Mouse (Mus musculus) MEL (cell line): ENCODE measurements around the gene BC034090. TPM values are rescaled to one million over a fixed set of nuclear protein-coding genes. Genes with fewer than 3 reads are reported as not detected.

Experiments
- DNase-seq: peaks from one replicate; pipeline ENCODE4 v3.0.0; 2011; ENCODE audit warnings: low read depth, low spot score
- H3K27ac ChIP-seq: 2 replicates; pipeline ENCODE4 v1.5.1; 2012; ENCODE audit warnings: low read depth, mild to moderate bottlenecking, control low read depth, low read length, moderate library complexity; ENCODE audit not compliant: control insufficient read depth
- H3K27me3 ChIP-seq, 2 experiments: fragments of 150-350 bp in 1 of 2; sonication (generic) in 1 of 2; 2 replicates each; pipeline ENCODE4 v1.6.1; 2012; ENCODE audit warnings: low read length in 2 of 2, mild to moderate bottlenecking in 2 of 2, improper control_type of control experiment in 1 of 2, moderate library complexity in 1 of 2; ENCODE audit not compliant: insufficient read depth in 2 of 2, control insufficient read depth in 1 of 2
- H3K36me3 ChIP-seq, 2 experiments: 2 replicates each; pipeline ENCODE4 v1.6.1; 2012 to 2014; ENCODE audit warnings: low read length in 2 of 2, improper control_type of control experiment in 1 of 2, inconsistent platforms in 1 of 2, mild to moderate bottlenecking in 1 of 2; ENCODE audit not compliant: insufficient read depth in 2 of 2, control insufficient read depth in 1 of 2
- H3K4me1 ChIP-seq, 2 experiments: fragments of 150-350 bp in 1 of 2; sonication (generic) in 1 of 2; 2 replicates each; pipeline ENCODE4 v1.6.1; 2012; ENCODE audit warnings: low read length in 2 of 2, improper control_type of control experiment in 1 of 2, mild to moderate bottlenecking in 1 of 2; ENCODE audit not compliant: insufficient read depth in 2 of 2, control insufficient read depth in 1 of 2
- H3K4me3 ChIP-seq, 2 experiments: fragments of 150-350 bp in 1 of 2; sonication (generic) in 1 of 2; 2 replicates each; pipeline ENCODE4 v1.5.1; 2012; ENCODE audit warnings: low read depth in 2 of 2, low read length in 2 of 2, mild to moderate bottlenecking in 2 of 2, moderate library complexity in 2 of 2, control low read depth in 1 of 2, improper control_type of control experiment in 1 of 2; ENCODE audit not compliant: control insufficient read depth in 1 of 2, insufficient read depth in 1 of 2
- H3K79me2 ChIP-seq: 2 replicates; pipeline ENCODE4 v1.6.1; 2012; ENCODE audit warnings: mild to moderate bottlenecking, low read length, moderate library complexity; ENCODE audit not compliant: control insufficient read depth, poor library complexity, insufficient read depth
- H3K9ac ChIP-seq: 2 replicates; pipeline ENCODE4 v1.6.1; 2012; ENCODE audit warnings: low read depth, mild to moderate bottlenecking, control low read depth, low read length, moderate library complexity; ENCODE audit not compliant: control insufficient read depth, poor library complexity, severe bottlenecking
- H3K9me3 ChIP-seq: fragments of 150-350 bp; sonication (generic); replicated peaks from 2 replicates; pipeline ENCODE4 v1.6.1; 2012; ENCODE audit warnings: mild to moderate bottlenecking, low read length, improper control_type of control experiment, moderate library complexity; ENCODE audit not compliant: insufficient read depth
- BHLHE40 ChIP-seq: IDR thresholded peaks from 2 replicates; pipeline ENCODE4 v1.6.1; 2012; ENCODE audit warnings: low read depth, mild to moderate bottlenecking, inconsistent platforms, low read length, improper control_type of control experiment, borderline replicate concordance
- E2F4 ChIP-seq: IDR thresholded peaks from 2 replicates; pipeline ENCODE4 v1.6.1; 2011; ENCODE audit warnings: low read depth, low read length, improper control_type of control experiment, borderline replicate concordance
- ELF1 ChIP-seq: IDR thresholded peaks from 2 replicates; pipeline ENCODE4 v1.6.1; 2014; ENCODE audit warnings: low read depth, mild to moderate bottlenecking, inconsistent platforms, low read length, improper control_type of control experiment, moderate library complexity
- ETS1 ChIP-seq: IDR thresholded peaks from 2 replicates; pipeline ENCODE4 v1.6.1; 2012; ENCODE audit warnings: low read depth, mild to moderate bottlenecking, inconsistent platforms, low read length, improper control_type of control experiment, moderate library complexity
- JUND ChIP-seq: IDR thresholded peaks from 2 replicates; pipeline ENCODE4 v1.6.1; 2011; ENCODE audit warnings: low read depth, mild to moderate bottlenecking, improper control_type of control experiment, low read length
- KAT2A ChIP-seq: conservative IDR thresholded peaks from 2 replicates; pipeline ENCODE4 v1.6.1; 2012; ENCODE audit warnings: low read depth, low read length, improper control_type of control experiment, inconsistent platforms
- MAFK ChIP-seq: IDR thresholded peaks from 2 replicates; pipeline ENCODE4 v1.6.1; 2011; ENCODE audit warnings: low read depth, mild to moderate bottlenecking, low read length, improper control_type of control experiment, borderline replicate concordance
- MAX ChIP-seq: IDR thresholded peaks from 2 replicates; pipeline ENCODE4 v1.6.1; 2011; ENCODE audit warnings: low read length, improper control_type of control experiment
- MEF2A ChIP-seq: IDR thresholded peaks from 2 replicates; pipeline ENCODE4 v1.6.1; 2014; ENCODE audit warnings: low read depth, mild to moderate bottlenecking, inconsistent platforms, low read length, improper control_type of control experiment; ENCODE audit not compliant: poor library complexity, insufficient replicate concordance, severe bottlenecking; ENCODE audit errors: extremely low read depth
- MYB ChIP-seq: IDR thresholded peaks from 2 replicates; pipeline ENCODE4 v1.6.1; 2011; ENCODE audit warnings: mild to moderate bottlenecking, low read depth, low read length, improper control_type of control experiment
- MYC ChIP-seq: IDR thresholded peaks from 2 replicates; pipeline ENCODE4 v1.6.1; 2011; ENCODE audit warnings: low read depth, mild to moderate bottlenecking, low read length, improper control_type of control experiment, moderate library complexity
- NRF1 ChIP-seq: IDR thresholded peaks from 2 replicates; pipeline ENCODE4 v1.6.1; 2014; ENCODE audit warnings: low read depth, mild to moderate bottlenecking, inconsistent platforms, low read length, improper control_type of control experiment, moderate library complexity; ENCODE audit not compliant: poor library complexity, insufficient read depth, severe bottlenecking
- POLR2A ChIP-seq, 2 experiments: IDR thresholded peaks; 2 replicates each; pipeline ENCODE4 v1.6.1; 2011 to 2012; ENCODE audit warnings: low read length in 2 of 2, mild to moderate bottlenecking in 2 of 2, control low read depth in 1 of 2, improper control_type of control experiment in 1 of 2, low read depth in 1 of 2, moderate library complexity in 1 of 2; ENCODE audit not compliant: control insufficient read depth in 1 of 2, insufficient read depth in 1 of 2, poor library complexity in 1 of 2
- POLR2AphosphoS5 ChIP-seq: IDR thresholded peaks from 2 replicates; pipeline ENCODE4 v1.6.1; 2012; ENCODE audit warnings: low read depth, borderline replicate concordance, mild to moderate bottlenecking, inconsistent platforms, low read length, moderate library complexity, mixed read lengths
- RAD21 ChIP-seq: IDR thresholded peaks from 2 replicates; pipeline ENCODE4 v1.6.1; 2011; ENCODE audit warnings: mild to moderate bottlenecking, low read depth, low read length, improper control_type of control experiment
- SIN3A ChIP-seq: IDR thresholded peaks from 2 replicates; pipeline ENCODE4 v1.6.1; 2012; ENCODE audit warnings: low read length, improper control_type of control experiment, inconsistent platforms
- TBP ChIP-seq: IDR thresholded peaks from 2 replicates; pipeline ENCODE4 v1.8.0; 2011; ENCODE audit warnings: low read depth, low read length, improper control_type of control experiment
- USF1 ChIP-seq: IDR thresholded peaks from 2 replicates; pipeline ENCODE4 v1.6.1; 2014; ENCODE audit warnings: low read depth, mild to moderate bottlenecking, inconsistent platforms, low read length, improper control_type of control experiment, moderate library complexity
- USF2 ChIP-seq, 2 experiments: IDR thresholded peaks; 2 replicates each; pipeline ENCODE4 v1.6.1; 2011 to 2012; ENCODE audit warnings: improper control_type of control experiment in 2 of 2, low read length in 2 of 2, borderline replicate concordance in 1 of 2, inconsistent platforms in 1 of 2, low read depth in 1 of 2, mild to moderate bottlenecking in 1 of 2; ENCODE audit not compliant: insufficient read depth in 1 of 2
- ZC3H11A ChIP-seq: IDR thresholded peaks from 2 replicates; pipeline ENCODE4 v1.6.1; 2012; ENCODE audit warnings: low read depth, mild to moderate bottlenecking, inconsistent platforms, low read length, improper control_type of control experiment
- ZMIZ1 ChIP-seq: IDR thresholded peaks from 2 replicates; pipeline ENCODE4 v1.6.1; 2012; ENCODE audit warnings: low read depth, mild to moderate bottlenecking, inconsistent platforms, low read length, improper control_type of control experiment, moderate library complexity
- ZNF384 ChIP-seq: IDR thresholded peaks from 2 replicates; pipeline ENCODE4 v1.6.1; 2012; ENCODE audit warnings: low read depth, mild to moderate bottlenecking, inconsistent platforms, low read length, improper control_type of control experiment
- polyA plus RNA-seq, 2 experiments: library from polyadenylated mRNA; stranded (reverse) in 1 of 2; unstranded in 1 of 2; fragments of >175 nt in 1 of 2; fragments of >200 nt in 1 of 2; gene quantifications; 2 replicates each; pipeline versions ENCODE4 v1.2.1 to v1.2.4; 2012; ENCODE audit warnings: low replicate concordance in 2 of 2, low read depth in 1 of 2; ENCODE audit not compliant: insufficient read length in 2 of 2, insufficient read depth in 1 of 2, missing spikeins in 1 of 2
- total RNA-seq: library from RNA; depleted of rRNA; stranded (reverse); fragments of 300-350 nt; gene quantifications from 2 replicates; pipeline ENCODE4 v1.2.3, GENCODE M21; 2012

BC034090 gene
- total and polyA plus RNA-seq, 3 experiments: 0.12 to 0.28 TPM; not detected in 1

- no peaks in the 10 kb centered on the region for H3K9me3 ChIP-seq
- no peaks in the 10 kb centered on the region for H3K36me3 ChIP-seq
- no peaks in the 10 kb centered on the region for H3K79me2 ChIP-seq
- H3K4me3 ChIP-seq: no peak overlapping the region
- H3K27ac ChIP-seq: no peak overlapping the region
- TF ChIP-seq NRF1 (no peak), MYB (no peak), MAFK (no peak), ELF1 (no peak)
- DNase-seq: no peak
- H3K27me3 ChIP-seq: no peaks in the 10 kb centered on the region
- H3K4me1 ChIP-seq: peaks cover 5 to 11% of the 10 kb centered on the region in 2 experiments; a peak in 3 of 4 replicates
- no peak overlapping the region for H3K9ac ChIP-seq
Measured at GRCm38 (mm10) chr1:155216844-155217243, 27.4 kb downstream of the BC034090 start.

GRCm38 (mm10) chr1:155216313-155216712 lies 27.9 kb downstream of the BC034090 start:
- H3K9ac ChIP-seq: no peak overlapping the region
- no peaks in the 10 kb centered on the region for H3K36me3 ChIP-seq
- no peaks in the 10 kb centered on the region for H3K79me2 ChIP-seq
- H3K9me3 ChIP-seq: no peaks in the 10 kb centered on the region
- peaks cover 5 to 15% of the 10 kb centered on the region in 2 experiments; a peak in 3 of 4 replicates for H3K4me1 ChIP-seq
- TF ChIP-seq ZMIZ1 (no peak), ZC3H11A (no peak), ETS1 (no peak), POLR2AphosphoS5 (no peak), SIN3A (no peak), MAX (no peak), E2F4 (no peak), ZNF384 (no peak), TBP (no peak), USF2 (IDR thresholded peaks at IDR 0.05; ENCODE audit: borderline replicate concordance in 1 of 2, insufficient read depth in 1 of 2, low read depth in 1 of 2, low read length in 2 of 2) (no peak), RAD21 (no peak), KAT2A (no peak), POLR2A (IDR thresholded peaks at IDR 0.05; ENCODE audit: control insufficient read depth in 1 of 2, insufficient read depth in 1 of 2, low read depth in 1 of 2, low read length in 2 of 2, poor library complexity in 1 of 2) (no peak), BHLHE40 (no peak), JUND (no peak), MEF2A (no peak), MYC (no peak), USF1 (no peak)
- H3K27me3 ChIP-seq: no peaks in the 10 kb centered on the region
- no peak overlapping the region for H3K27ac ChIP-seq
- DNase-seq: no peak
- H3K4me3 ChIP-seq: no peak overlapping the region
